Mouse (Mus musculus) hindbrain, embryonic 14.5 days (tissue): Measurements from ENCODE around the gene Sycp2. TPM values are rescaled to one million over a fixed set of nuclear protein-coding genes. Genes with fewer than 3 reads are reported as not detected.

Source experiments
- ATAC-seq: fragments of 200-750 bp; cut with Nextera tagmentation; 2 replicates; pipeline ENCODE4 v1.8.0; 2017; ENCODE audit warnings: moderate number of reproducible peaks, mild to moderate bottlenecking, moderate TSS enrichment, moderate library complexity; ENCODE audit not compliant: low FRiP score
- DNase-seq: peaks from one replicate; pipeline ENCODE4 v3.0.0-alpha.2; 2015; ENCODE audit warnings: low spot score
- H3K27ac ChIP-seq: fragments of 300-500 bp; sonication (generic); 2 replicates; pipeline ENCODE4 v1.5.1; 2014; ENCODE audit warnings: mild to moderate bottlenecking, moderate library complexity
- H3K27me3 ChIP-seq: fragments of 300-500 bp; sonication (generic); 2 replicates; pipeline ENCODE4 v1.6.1; 2014; ENCODE audit warnings: mild to moderate bottlenecking, low read length, mixed read lengths; ENCODE audit not compliant: control insufficient read depth, insufficient read depth
- H3K36me3 ChIP-seq: fragments of 300-500 bp; sonication (generic); replicated peaks from 2 replicates; pipeline ENCODE4 v1.6.1; 2014; ENCODE audit not compliant: control insufficient read depth, insufficient read depth
- H3K4me1 ChIP-seq: fragments of 300-500 bp; sonication (generic); replicated peaks from 2 replicates; pipeline ENCODE4 v1.6.1; 2014; ENCODE audit warnings: antibody characterized with exemption, low read length, mixed read lengths; ENCODE audit not compliant: control insufficient read depth, insufficient read depth
- H3K4me2 ChIP-seq: fragments of 300-500 bp; sonication (generic); replicated peaks from 2 replicates; pipeline ENCODE4 v1.6.1; 2014; ENCODE audit warnings: mild to moderate bottlenecking, moderate library complexity
- H3K4me3 ChIP-seq: fragments of 300-500 bp; sonication (generic); replicated peaks from 2 replicates; pipeline ENCODE4 v1.5.1; 2014; ENCODE audit warnings: mild to moderate bottlenecking, low read length
- H3K9ac ChIP-seq: fragments of 300-500 bp; sonication (generic); 2 replicates; pipeline ENCODE4 v1.6.1; 2014
- H3K9me3 ChIP-seq: fragments of 300-500 bp; sonication (generic); 2 replicates; pipeline ENCODE4 v1.6.1; 2016; ENCODE audit warnings: low read length; ENCODE audit not compliant: control insufficient read depth
- WGBS: fragments of 180-500 bp; shearing (Covaris S2); extraction: QIAGEN DNeasy Blood & Tissue Kit; methylation state at CpG from one replicate; pipeline ENCODE4 v1.1.7; 2014; 5-methylcytosine and 5-hydroxymethylcytosine counted together
- polyA plus RNA-seq: library from polyadenylated mRNA; unstranded; fragments of >200 nt; fragmentation: Nextera tagmentation; extraction: Ambion mirVana; gene quantifications from 2 replicates; pipeline ENCODE4 v1.2.1, GENCODE M21; 2014

Gene Sycp2
- polyA plus RNA-seq, 1 experiment from 2014 or later, result 0.41 TPM

DNA sequence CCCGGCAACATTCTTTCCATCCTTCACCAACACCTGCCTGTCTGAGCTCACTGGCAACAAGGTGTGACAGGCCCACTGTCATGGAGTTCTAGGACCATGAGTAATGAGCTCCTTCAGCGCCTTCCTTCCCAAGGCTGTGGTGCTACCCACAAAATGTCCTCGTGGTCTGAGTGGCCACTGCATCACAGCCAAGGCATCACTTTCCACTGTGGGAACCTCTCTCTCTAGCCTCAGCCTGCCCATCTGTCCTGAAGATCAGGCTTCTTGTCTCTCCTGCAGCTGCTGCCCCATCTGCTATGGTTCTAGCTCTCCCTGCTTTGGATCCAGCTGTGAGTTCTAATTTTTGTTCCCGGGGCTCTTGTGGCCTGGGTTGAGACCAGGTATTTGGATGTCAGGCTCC lies 82.7 kb downstream of the Sycp2 start:
- no peaks in the 10 kb centered on the region for H3K27me3 ChIP-seq
- no peaks in the 10 kb centered on the region for H3K9me3 ChIP-seq
- H3K4me3 ChIP-seq, result no peak overlapping the region
- H3K4me2 ChIP-seq, result no peak overlapping the region
- no peaks in the 10 kb centered on the region for H3K36me3 ChIP-seq
- no peak overlapping the region for H3K27ac ChIP-seq
- WGBS, result 85% methylated on average over 4 of the region's 4 CpGs
- H3K9ac ChIP-seq, result no peak overlapping the region
- no peak for DNase-seq
- ATAC-seq, result no peak
- H3K4me1 ChIP-seq, result peaks cover 31% of the 10 kb centered on the region

DNA sequence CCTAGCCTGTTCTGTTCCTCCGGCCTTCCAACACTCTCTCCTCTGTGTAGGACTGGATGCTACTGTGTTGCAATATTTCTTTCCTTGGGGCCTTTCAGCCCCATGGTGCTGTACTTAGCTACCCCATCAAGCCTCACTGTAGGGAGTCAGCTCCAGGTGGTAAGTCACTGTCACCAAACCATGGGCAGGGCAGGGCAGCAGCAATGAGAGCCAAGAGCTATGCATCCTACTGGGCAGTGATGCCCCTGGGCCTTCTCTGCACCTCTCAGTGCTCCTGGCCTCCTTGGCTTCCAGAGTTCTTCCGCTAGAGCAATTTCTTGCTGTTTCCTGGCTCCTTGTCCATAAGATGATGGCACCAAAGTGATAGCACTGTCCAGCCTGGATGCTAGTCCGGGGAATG lies 83.1 kb downstream of the Sycp2 start:
- no peaks in the 10 kb centered on the region for H3K9me3 ChIP-seq
- H3K4me2 ChIP-seq, result no peak overlapping the region
- H3K9ac ChIP-seq, result no peak overlapping the region
- no peaks in the 10 kb centered on the region for H3K36me3 ChIP-seq
- H3K4me1 ChIP-seq, result peaks cover 26% of the 10 kb centered on the region
- WGBS, result 95% methylated on average over 3 of the region's 3 CpGs
- ATAC-seq, result no peak
- no peaks in the 10 kb centered on the region for H3K27me3 ChIP-seq
- no peak overlapping the region for H3K27ac ChIP-seq
- H3K4me3 ChIP-seq, result no peak overlapping the region
- no peak for DNase-seq

DNA sequence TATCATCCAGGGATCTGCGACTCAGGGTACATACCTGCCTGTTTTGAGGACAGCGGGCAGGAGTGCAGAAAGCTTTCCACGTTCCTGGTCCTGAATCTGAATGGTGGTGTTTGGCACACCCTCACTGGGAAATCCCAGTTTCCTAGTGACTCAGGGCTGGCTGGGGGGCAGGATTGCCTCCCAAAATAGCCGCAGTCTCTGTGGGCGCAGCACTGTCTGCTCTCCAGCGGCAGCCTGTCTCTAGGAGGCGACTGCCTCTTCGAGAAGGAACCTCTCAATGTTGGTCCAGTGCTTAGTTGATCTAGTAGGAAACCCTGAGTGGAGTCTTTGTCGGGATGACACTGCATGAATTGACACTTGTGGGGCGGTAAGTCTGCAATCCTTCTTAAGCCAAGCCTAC lies 86.2 kb downstream of the Sycp2 start:
- Histone ChIP-seq H3K36me3 (no peaks in the 10 kb centered on the region), H3K27ac (no peak overlapping the region), H3K4me2 (no peak overlapping the region), H3K9ac (no peak overlapping the region), H3K4me1 (no peaks in the 10 kb centered on the region), H3K9me3 (no peaks in the 10 kb centered on the region), H3K4me3 (no peak overlapping the region), H3K27me3 (no peaks in the 10 kb centered on the region)
- ATAC-seq, result no peak
- 90% methylated on average over 10 of the region's 10 CpGs for WGBS
- DNase-seq, result no peak

DNA sequence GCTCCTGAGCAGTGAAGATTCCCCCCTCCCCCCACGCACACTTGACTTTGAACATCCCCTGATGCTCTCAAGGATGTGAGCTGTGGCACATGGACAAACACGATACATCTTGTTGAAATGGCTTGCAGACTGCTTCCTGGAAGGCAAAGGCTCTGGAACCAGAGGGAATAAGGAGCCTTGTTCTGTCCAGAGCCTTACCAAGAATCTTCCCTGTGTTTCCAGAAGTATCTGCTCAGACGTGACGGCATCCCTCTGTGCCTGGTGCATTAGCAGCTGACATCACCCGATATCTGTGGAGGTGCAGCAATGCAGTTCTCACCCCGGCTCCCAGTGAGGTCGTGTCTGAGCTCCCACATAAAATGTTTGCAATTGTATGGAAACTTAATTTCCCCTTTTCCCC lies 87.7 kb downstream of the Sycp2 start:
- H3K9me3 ChIP-seq, result no peaks in the 10 kb centered on the region
- H3K36me3 ChIP-seq, result no peaks in the 10 kb centered on the region
- H3K4me2 ChIP-seq, result no peak overlapping the region
- H3K9ac ChIP-seq, result no peak overlapping the region
- no peaks in the 10 kb centered on the region for H3K27me3 ChIP-seq
- H3K4me1 ChIP-seq, result no peaks in the 10 kb centered on the region
- DNase-seq (no peak), ATAC-seq (no peak)
- 89% methylated on average over 7 of the region's 7 CpGs for WGBS
- H3K27ac ChIP-seq, result no peak overlapping the region
- H3K4me3 ChIP-seq, result no peak overlapping the region

DNA sequence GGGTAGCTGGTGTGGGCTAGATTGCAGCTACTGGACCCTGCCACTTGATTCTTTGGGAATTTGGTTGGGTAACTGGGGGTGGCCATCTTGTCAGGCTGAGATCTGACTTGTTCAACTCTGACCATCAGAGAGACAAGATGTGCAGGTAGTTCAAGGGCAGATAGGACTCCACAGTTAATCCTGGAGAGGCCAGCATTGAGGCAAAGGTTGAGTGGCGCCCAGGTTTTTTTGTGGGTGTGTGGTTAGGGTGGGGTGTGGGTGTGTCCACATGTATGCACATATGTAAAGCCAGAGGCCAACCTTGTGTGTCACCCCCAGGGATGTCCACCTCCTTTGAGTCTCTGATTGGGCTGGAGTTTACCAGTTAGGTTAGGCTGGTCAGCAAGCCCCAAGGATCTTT lies 91.2 kb downstream of the Sycp2 start:
- Histone ChIP-seq H3K4me1 (no peaks in the 10 kb centered on the region), H3K4me2 (no peak overlapping the region), H3K27ac (no peak overlapping the region), H3K4me3 (no peak overlapping the region), H3K9ac (no peak overlapping the region), H3K27me3 (no peaks in the 10 kb centered on the region), H3K9me3 (no peaks in the 10 kb centered on the region), H3K36me3 (no peaks in the 10 kb centered on the region)
- ATAC-seq (no peak), DNase-seq (no peak)
- 93% methylated on average over 1 of the region's 1 CpGs for WGBS

DNA sequence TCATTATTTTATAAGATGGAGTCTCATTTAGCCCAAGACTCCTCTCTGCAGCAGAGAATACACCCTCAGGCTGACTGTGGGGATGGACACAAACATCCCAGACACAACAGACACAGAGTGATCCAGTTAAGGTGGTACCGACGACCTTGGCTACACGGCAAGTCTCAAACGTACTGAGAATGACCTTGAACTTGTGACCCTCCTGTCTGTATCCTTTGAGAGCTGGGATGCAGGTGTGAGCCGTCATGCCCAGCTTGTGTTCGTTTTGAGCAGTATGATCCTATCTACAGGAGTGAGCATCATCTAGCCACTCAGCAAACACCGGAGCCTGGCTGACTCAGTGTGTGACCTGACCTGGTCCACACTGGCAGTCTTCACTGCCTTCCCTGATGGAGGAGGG lies 93.9 kb downstream of the Sycp2 start:
- DNase-seq (no peak), ATAC-seq (no peak)
- H3K4me3 ChIP-seq, result no peak overlapping the region
- H3K9me3 ChIP-seq, result no peaks in the 10 kb centered on the region
- no peaks in the 10 kb centered on the region for H3K27me3 ChIP-seq
- no peak overlapping the region for H3K4me2 ChIP-seq
- H3K9ac ChIP-seq, result no peak overlapping the region
- no peak overlapping the region for H3K27ac ChIP-seq
- WGBS, result 85% methylated on average over 7 of the region's 7 CpGs
- no peaks in the 10 kb centered on the region for H3K4me1 ChIP-seq
- H3K36me3 ChIP-seq, result no peaks in the 10 kb centered on the region

DNA sequence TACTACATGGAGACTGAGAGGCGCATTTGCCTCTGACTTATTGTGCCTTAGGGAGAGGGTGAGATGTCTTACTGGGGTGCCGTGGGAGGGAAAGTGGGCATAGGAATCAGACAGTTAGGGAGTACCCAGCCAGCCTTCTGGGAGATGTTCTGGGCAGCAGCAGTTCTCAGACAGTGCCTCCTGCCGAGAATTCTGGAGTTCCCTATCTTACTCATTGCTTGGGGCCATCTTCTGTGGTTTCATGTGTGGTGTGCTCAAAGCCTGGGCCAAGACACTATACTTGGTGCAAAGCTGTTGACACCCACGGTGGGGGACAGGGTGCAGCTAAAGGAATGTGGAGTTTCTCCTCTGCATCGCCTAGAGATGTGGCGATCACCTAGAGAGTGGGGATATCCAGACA lies 102.8 kb downstream of the Sycp2 start:
- ATAC-seq (no peak), DNase-seq (no peak)
- Histone ChIP-seq H3K9ac (no peak overlapping the region), H3K4me2 (no peak overlapping the region), H3K4me1 (peaks cover 26% of the 10 kb centered on the region), H3K27ac (peak overlapping the region; percentile 87), H3K36me3 (peaks cover 4% of the 10 kb centered on the region; the same call in 1 of the 2 replicates), H3K9me3 (no peaks in the 10 kb centered on the region), H3K4me3 (no peak overlapping the region), H3K27me3 (no peaks in the 10 kb centered on the region)
- WGBS, result 79% methylated on average over 6 of the region's 6 CpGs

DNA sequence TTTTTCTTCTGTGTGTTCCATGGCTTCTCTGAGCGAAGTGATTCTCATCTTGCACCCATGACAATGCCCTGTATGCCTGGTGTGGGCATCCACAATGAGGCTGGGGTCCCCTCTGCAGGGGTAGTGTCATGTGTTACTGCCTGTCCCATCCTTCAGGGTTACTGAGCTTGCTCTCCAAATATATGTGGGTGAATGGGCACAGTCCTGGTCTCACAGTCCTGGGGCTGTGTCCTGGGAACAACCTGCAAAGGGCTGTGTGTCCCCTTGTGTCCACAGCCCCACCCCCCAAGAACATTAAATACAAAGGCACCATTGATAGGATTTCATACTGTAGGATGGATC lies 103.3 kb downstream of the Sycp2 start:
- peak overlapping the region; percentile 27 for H3K4me2 ChIP-seq
- H3K4me1 ChIP-seq, result peaks cover 26% of the 10 kb centered on the region
- 27% methylated on average over 1 of the region's 1 CpGs for WGBS
- no peaks in the 10 kb centered on the region for H3K9me3 ChIP-seq
- H3K27me3 ChIP-seq, result no peaks in the 10 kb centered on the region
- ATAC-seq (no peak; the same call in 1 of the 2 replicates), DNase-seq (no peak)
- H3K4me3 ChIP-seq, result no peak overlapping the region
- peaks cover 4% of the 10 kb centered on the region; the same call in 1 of the 2 replicates for H3K36me3 ChIP-seq
- peak overlapping the region; percentile 87 for H3K27ac ChIP-seq
- H3K9ac ChIP-seq, result 0 out of 2 replicates have a peak overlapping the region, but pooled peaks have one; percentile 26

DNA sequence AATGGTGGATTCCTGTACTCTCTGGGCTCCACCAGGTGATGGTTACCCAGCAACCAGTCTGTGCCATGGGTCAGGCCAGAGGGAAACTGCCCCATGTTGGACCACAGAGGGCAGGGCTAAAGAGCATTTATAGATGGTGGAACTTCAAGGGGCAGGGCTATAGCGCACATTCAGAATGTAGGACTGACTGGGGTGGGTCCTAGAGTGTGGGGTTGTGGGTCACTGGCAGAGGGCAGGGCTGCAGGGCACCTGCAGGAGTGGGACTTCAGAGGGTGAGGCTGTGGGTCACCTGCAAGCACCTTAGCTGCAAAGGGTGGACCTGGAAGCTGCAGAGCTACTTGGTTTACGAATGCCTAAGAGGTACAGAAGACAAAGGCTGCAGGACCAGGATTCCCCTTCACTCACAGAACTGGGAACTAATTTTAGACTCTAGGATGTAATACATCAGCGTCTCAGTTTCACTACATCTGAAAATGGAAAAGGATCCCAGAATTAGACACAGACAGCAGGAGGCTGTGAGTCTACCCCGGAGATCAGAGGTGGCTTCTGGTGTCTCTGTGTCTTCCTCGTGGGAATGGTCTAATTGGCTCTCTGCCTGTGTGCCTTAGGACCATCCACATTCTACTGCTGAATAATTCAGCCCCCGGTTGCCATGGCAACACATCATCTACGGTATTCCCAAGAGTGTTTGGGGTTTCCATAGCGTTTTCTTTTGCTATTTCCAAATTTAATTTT lies 103.9 kb downstream of the Sycp2 start:
- 27% methylated on average over 8 of the region's 8 CpGs for WGBS
- Histone ChIP-seq H3K27ac (peak overlapping the region; percentile 87), H3K4me1 (peaks cover 26% of the 10 kb centered on the region), H3K4me3 (no peak overlapping the region), H3K36me3 (peaks cover 4% of the 10 kb centered on the region; the same call in 1 of the 2 replicates), H3K27me3 (no peaks in the 10 kb centered on the region), H3K9me3 (no peaks in the 10 kb centered on the region), H3K9ac (0 out of 2 replicates have a peak overlapping the region, but pooled peaks have one; percentile 26), H3K4me2 (peak overlapping the region; percentile 27)
- ATAC-seq (peak; percentile 86), DNase-seq (peak; percentile 84)
